Mouse (Mus musculus) embryonic facial prominence, embryonic 14.5 days (tissue): Measurements from ENCODE around the gene Oas1a. TPM values are rescaled to one million over a fixed set of nuclear protein-coding genes. Genes with fewer than 3 reads are reported as not detected.

ENCODE experiments used
- ATAC-seq: fragments of 200-750 bp; cut with Nextera tagmentation; 2 replicates; pipeline ENCODE4 v1.8.0; 2017; ENCODE audit warnings: low read depth, moderate number of reproducible peaks, moderate TSS enrichment
- DNase-seq: peaks from one replicate; pipeline ENCODE4 v3.0.0-alpha.2; 2015; ENCODE audit warnings: low spot score
- H3K27ac ChIP-seq: fragments of 300-500 bp; sonication (generic); replicated peaks from 2 replicates; pipeline ENCODE4 v1.5.1; 2014; ENCODE audit warnings: low read depth, mild to moderate bottlenecking, low read length, moderate library complexity
- H3K27me3 ChIP-seq: fragments of 300-500 bp; sonication (generic); replicated peaks from 2 replicates; pipeline ENCODE4 v1.6.1; 2014; ENCODE audit warnings: low read length; ENCODE audit not compliant: control insufficient read depth, insufficient read depth
- H3K36me3 ChIP-seq: fragments of 300-500 bp; sonication (generic); 2 replicates; pipeline ENCODE4 v1.6.1; 2014; ENCODE audit warnings: low read length, mixed read lengths; ENCODE audit not compliant: control insufficient read depth, insufficient read depth
- H3K4me1 ChIP-seq: fragments of 300-500 bp; sonication (generic); 2 replicates; pipeline ENCODE4 v1.6.1; 2014; ENCODE audit warnings: antibody characterized with exemption, low read length; ENCODE audit not compliant: control insufficient read depth, insufficient read depth
- H3K4me2 ChIP-seq: fragments of 300-500 bp; sonication (generic); 2 replicates; pipeline ENCODE4 v1.6.1; 2014; ENCODE audit warnings: low read depth, mild to moderate bottlenecking, low read length, moderate library complexity, mixed read lengths
- H3K4me3 ChIP-seq: fragments of 300-500 bp; sonication (generic); 2 replicates; pipeline ENCODE4 v1.5.1; 2014; ENCODE audit warnings: low read depth, mild to moderate bottlenecking, low read length
- H3K9ac ChIP-seq: fragments of 300-500 bp; sonication (generic); 2 replicates; pipeline ENCODE4 v1.6.1; 2014; ENCODE audit warnings: low read depth, mild to moderate bottlenecking, low read length, moderate library complexity, mixed read lengths
- H3K9me3 ChIP-seq: fragments of 300-500 bp; sonication (generic); 2 replicates; pipeline ENCODE4 v1.6.1; 2016; ENCODE audit warnings: low read length; ENCODE audit not compliant: control insufficient read depth
- WGBS: fragments of 180-500 bp; shearing (Covaris S2); extraction: QIAGEN DNeasy Blood & Tissue Kit; methylation state at CpG from one replicate; pipeline ENCODE4 v1.1.7; 2014; 5-methylcytosine and 5-hydroxymethylcytosine counted together
- polyA plus RNA-seq: library from polyadenylated mRNA; unstranded; fragments of >200 nt; fragmentation: Nextera tagmentation; extraction: Ambion mirVana; gene quantifications from 2 replicates; pipeline ENCODE4 v1.2.1, GENCODE M21; 2014

Oas1a gene
- polyA plus RNA-seq, 1 experiment from 2014 or later, result 1.7 TPM

DNA sequence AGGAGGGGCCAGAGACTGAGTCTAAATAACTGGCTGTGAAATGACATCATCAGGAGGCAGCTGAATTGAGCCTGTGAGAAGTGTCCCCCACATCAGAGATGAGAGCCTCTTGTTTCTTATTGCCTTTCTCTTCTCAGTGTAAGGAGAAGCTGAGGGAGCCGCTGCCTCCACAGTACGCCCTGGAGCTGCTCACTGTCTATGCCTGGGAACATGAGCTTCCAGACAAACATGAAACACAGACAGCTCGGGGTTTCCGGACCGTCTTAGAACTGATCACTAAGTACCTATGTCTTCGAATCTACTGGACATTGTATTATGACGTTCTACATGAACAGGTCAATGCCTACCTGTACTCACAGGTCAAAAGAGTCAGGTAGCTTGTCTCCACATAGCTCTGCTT, 36.5 kb downstream of the Oas1a start:
- H3K4me3 ChIP-seq, result no peak overlapping the region
- no peak for ATAC-seq
- no peaks in the 10 kb centered on the region for H3K4me1 ChIP-seq
- H3K9me3 ChIP-seq, result no peaks in the 10 kb centered on the region
- DNase-seq, result peak; percentile 15
- no peak overlapping the region for H3K9ac ChIP-seq
- no peaks in the 10 kb centered on the region for H3K27me3 ChIP-seq
- no peak overlapping the region for H3K27ac ChIP-seq
- no peak overlapping the region for H3K4me2 ChIP-seq
- WGBS, result 69% methylated on average over 7 of the region's 7 CpGs
- no peaks in the 10 kb centered on the region for H3K36me3 ChIP-seq

DNA sequence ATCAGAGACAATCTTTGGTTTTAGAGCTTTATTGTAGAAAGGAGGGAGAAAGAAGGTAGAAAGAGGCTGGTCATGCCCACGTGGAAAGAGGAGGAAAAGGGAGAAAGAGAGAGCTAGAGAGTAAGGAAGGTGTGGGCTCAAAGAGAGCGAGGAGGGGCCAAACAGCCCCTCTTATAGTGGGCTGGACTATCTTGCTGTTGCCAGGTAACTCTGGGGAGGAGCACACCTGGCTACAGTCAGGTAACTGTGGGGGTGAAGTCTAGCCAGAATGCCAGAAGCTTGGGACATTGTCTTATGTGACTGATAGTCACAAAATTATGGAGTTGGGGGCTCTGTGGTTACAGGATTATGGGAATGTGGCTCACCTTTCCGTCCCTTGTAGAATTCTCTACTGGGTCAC, 37.2 kb downstream of the Oas1a start:
- no peak overlapping the region for H3K9ac ChIP-seq
- no peaks in the 10 kb centered on the region for H3K9me3 ChIP-seq
- H3K4me2 ChIP-seq, result no peak overlapping the region
- H3K27ac ChIP-seq, result no peak overlapping the region
- DNase-seq (no peak), ATAC-seq (no peak)
- WGBS, result 49% methylated on average over 3 of the region's 3 CpGs
- no peaks in the 10 kb centered on the region for H3K36me3 ChIP-seq
- H3K4me3 ChIP-seq, result no peak overlapping the region
- H3K4me1 ChIP-seq, result no peaks in the 10 kb centered on the region
- no peaks in the 10 kb centered on the region for H3K27me3 ChIP-seq

DNA sequence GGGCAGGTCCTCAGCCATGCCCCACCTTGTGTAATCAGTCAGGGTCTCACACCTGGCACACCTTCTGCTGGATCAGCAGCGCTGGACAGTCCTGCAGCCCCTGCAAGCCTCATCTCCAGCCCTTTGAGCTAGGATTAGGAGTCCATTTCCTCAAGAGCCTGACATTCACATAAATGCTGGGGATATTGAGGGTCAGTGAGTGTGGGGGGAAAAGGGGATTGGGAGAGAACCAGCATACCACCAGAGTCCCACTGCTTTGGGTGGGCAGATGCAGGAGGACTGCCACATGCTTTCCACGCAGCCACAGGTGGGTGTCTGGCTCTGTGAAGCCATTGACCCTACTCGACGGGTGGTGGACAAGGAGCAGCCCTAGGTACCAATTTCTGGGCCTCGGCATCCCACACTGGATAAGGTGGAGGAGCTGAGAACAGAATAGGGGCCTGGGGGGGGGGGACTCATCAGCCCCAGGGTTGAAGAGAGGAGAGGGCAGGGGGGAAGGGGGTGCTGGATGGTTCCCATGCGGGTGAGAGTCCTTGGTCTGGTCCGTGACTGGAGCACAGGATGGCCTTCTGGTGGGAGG, 37.8 kb downstream of the Oas1a start:
- Histone ChIP-seq H3K9ac (no peak overlapping the region), H3K4me2 (no peak overlapping the region), H3K27me3 (no peaks in the 10 kb centered on the region), H3K4me1 (no peaks in the 10 kb centered on the region), H3K9me3 (no peaks in the 10 kb centered on the region), H3K27ac (no peak overlapping the region), H3K4me3 (no peak overlapping the region), H3K36me3 (no peaks in the 10 kb centered on the region)
- 81% methylated on average over 7 of the region's 7 CpGs for WGBS
- no peak for ATAC-seq
- no peak for DNase-seq

DNA sequence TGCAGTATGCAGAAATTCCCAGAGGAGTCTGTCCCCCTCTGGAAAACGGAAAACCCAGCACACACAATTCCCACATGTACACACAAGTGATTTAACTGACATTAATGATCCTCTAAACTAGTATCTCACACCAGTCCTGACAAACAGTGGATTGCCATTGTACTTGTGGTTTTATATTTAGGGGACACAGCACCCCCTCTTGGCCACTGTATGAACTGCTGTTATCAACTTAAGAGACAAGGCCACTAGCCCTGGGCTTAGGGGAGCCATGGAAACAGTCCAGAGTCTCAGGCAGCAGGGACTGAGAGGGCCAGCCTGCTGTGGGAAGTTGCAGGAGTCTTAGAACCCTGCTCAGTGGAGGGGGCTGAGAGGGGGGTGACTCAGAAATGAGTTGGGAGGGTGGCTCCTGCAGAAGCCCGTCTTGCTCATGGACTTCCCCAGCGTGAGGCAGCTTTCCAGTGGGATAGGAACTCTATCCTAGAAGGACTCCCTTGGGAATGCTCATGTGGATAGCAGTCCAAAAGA, 41.9 kb downstream of the Oas1a start:
- H3K9ac ChIP-seq, result no peak overlapping the region
- H3K4me2 ChIP-seq, result no peak overlapping the region
- no peaks in the 10 kb centered on the region for H3K27me3 ChIP-seq
- no peaks in the 10 kb centered on the region for H3K36me3 ChIP-seq
- H3K9me3 ChIP-seq, result no peaks in the 10 kb centered on the region
- H3K4me1 ChIP-seq, result no peaks in the 10 kb centered on the region
- 61% methylated on average over 3 of the region's 3 CpGs for WGBS
- ATAC-seq (no peak), DNase-seq (no peak)
- no peak overlapping the region for H3K4me3 ChIP-seq
- H3K27ac ChIP-seq, result no peak overlapping the region

DNA sequence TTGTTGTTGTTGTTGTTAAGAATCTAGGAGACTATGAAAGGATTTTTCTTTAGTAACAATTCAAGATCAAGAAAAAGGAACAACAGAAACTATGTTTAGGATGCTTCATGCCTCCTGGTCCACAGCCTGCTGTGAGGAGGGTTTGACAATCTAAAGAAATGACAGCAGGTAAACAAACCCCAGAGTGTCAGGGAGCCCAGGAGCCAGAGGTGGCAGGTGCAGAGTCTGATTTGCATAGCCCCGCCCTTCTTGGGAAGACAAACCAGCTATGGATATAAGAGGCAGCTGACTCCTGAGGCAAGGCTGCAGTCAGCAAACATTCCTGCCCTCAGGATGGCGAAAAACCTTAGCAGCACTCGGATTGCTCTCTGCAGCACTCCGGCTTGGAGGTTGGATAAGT, 46.2 kb downstream of the Oas1a start, which contains the start of gene Oas1h:
Oas1h (plus strand) TSS at position 301 of the 400 bp plus-strand sequence.
- Histone ChIP-seq H3K36me3 (no peaks in the 10 kb centered on the region), H3K27ac (no peak within 1 kb of the TSS), H3K9me3 (no peaks in the 10 kb centered on the region), H3K4me3 (no peak within 1 kb of the TSS), H3K4me2 (no peak within 1 kb of the TSS), H3K4me1 (no peaks in the 10 kb centered on the region), H3K9ac (no peak within 1 kb of the TSS), H3K27me3 (no peaks in the 10 kb centered on the region)
- no peak for ATAC-seq
- WGBS, result 45% methylated on average over 4 of the region's 4 CpGs
- no peak for DNase-seq

DNA sequence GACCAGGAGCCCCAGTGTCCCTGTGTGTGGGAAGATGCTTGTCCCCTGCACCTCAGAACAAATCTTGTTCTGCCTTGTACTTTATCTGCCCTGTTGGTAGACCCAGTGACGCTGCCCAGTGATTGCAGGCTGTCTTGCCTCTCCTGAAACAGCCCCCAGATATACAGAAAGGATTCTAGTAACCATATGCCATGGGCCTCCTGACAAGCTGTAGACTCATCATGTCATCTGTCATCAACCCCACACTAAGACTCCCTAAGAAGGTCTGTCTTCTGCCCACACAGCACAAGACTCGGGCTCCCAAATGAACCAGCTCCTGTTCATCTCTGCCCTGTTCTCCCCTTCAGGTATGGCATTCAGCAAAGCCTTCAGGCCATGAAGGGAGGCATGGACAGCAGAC, 48.1 kb downstream of the Oas1a start:
- DNase-seq (no peak), ATAC-seq (no peak)
- H3K4me3 ChIP-seq, result no peak overlapping the region
- no peaks in the 10 kb centered on the region for H3K4me1 ChIP-seq
- WGBS, result 79% methylated on average over 2 of the region's 2 CpGs
- H3K9ac ChIP-seq, result no peak overlapping the region
- peaks cover 7% of the 10 kb centered on the region for H3K9me3 ChIP-seq
- no peak overlapping the region for H3K4me2 ChIP-seq
- no peaks in the 10 kb centered on the region for H3K36me3 ChIP-seq
- no peak overlapping the region for H3K27ac ChIP-seq
- no peaks in the 10 kb centered on the region for H3K27me3 ChIP-seq

DNA sequence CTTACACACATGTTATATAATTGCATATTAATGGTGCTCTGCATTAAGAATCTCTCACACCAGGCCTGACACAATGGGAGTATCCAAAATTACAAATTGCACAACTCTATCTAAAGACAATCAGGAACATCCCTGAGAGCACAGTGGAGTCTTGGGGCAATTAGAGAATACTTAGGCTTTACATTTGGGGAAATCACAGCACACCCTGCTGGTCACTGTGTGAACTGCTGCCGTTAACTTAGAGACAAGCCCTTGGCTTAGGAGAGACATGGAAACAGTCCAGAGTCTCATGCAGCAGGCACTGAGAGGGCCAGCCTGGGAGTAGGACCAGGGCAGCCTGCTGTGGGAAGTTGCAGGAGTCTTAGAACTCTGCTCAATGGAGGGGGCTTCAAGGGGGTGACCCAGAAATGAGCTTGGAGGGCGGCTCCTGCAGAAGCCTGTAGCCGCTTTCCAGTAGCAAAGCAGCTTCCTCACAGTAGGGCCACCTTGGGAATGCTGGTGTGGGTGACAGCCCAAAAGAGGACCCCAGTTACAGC, 57.7 kb downstream of the Oas1a start:
- no peak overlapping the region for H3K4me2 ChIP-seq
- no peaks in the 10 kb centered on the region for H3K27me3 ChIP-seq
- no peaks in the 10 kb centered on the region for H3K4me1 ChIP-seq
- no peak overlapping the region for H3K4me3 ChIP-seq
- DNase-seq (peak; percentile 31), ATAC-seq (no peak)
- WGBS, result 67% methylated on average over 3 of the region's 3 CpGs
- no peak overlapping the region for H3K27ac ChIP-seq
- peaks cover 8% of the 10 kb centered on the region for H3K9me3 ChIP-seq
- no peak overlapping the region for H3K9ac ChIP-seq
- no peaks in the 10 kb centered on the region for H3K36me3 ChIP-seq

DNA sequence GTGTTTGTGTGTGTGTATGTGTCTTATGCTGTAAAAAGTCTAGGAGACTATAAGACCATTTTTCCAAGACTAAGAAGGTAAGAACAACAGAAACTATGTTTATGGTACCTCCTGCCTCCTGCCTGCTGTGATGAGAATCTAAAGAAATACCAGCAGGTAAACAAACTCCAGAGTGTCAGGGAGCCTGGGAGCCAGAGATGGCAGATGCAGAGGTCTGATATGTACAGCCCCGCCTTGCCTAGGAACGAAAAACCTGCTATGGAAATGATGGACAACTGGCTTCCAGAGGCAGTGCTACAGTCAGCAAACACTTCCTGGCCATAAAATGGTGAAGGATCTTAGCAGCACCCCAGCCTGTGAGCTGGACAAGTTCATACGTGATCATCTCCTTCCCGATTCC, 60.3 kb downstream of the Oas1a start, which contains the start of gene Oas1f:
Oas1f (plus strand) TSS at position 301 of the 400 bp plus-strand sequence.
- Histone ChIP-seq H3K9me3 (no peaks in the 10 kb centered on the region), H3K27ac (no peak within 1 kb of the TSS), H3K4me2 (no peak within 1 kb of the TSS), H3K9ac (no peak within 1 kb of the TSS), H3K36me3 (no peaks in the 10 kb centered on the region), H3K27me3 (no peaks in the 10 kb centered on the region), H3K4me1 (no peaks in the 10 kb centered on the region), H3K4me3 (no peak within 1 kb of the TSS)
- DNase-seq, result no peak
- ATAC-seq, result no peak
- 70% methylated on average over 4 of the region's 4 CpGs for WGBS
